Mouse (Mus musculus) limb, embryonic 10.5 days (tissue): ENCODE results near the gene Mocs1. TPM values are rescaled to one million over a fixed set of nuclear protein-coding genes. Genes with fewer than 3 reads are reported as not detected.

Experiments used
- polyA plus RNA-seq: library from polyadenylated mRNA; unstranded; fragments of >200 nt; fragmentation: Nextera tagmentation; extraction: Ambion mirVana; gene quantifications from 2 replicates; pipeline ENCODE4 v1.2.1, GENCODE M21; 2016

Mocs1 gene
- polyA plus RNA-seq, 1 experiment from 2014 or later = 9.1 TPM

Other genes with a start within 250 kb of the Mocs1 start
- gene Daam2, start 136.0 kb downstream of the Mocs1 start, polyA plus RNA-seq = 8.2 and 10.7 TPM in 2 replicates
- 3.2 and 4.3 TPM in 2 replicates for gene Kif6, start 186.8 kb downstream of the Mocs1 start, polyA plus RNA-seq